Mouse (Mus musculus): ENCODE results near the gene Dnah12. TPM values are rescaled to one million over a fixed set of nuclear protein-coding genes. Genes with fewer than 3 reads are reported as not detected.
"Not testable (repeated sequence)": the region's sequence is repeated elsewhere in the genome, so short reads cannot be mapped to it uniquely, and the experiment has no call there.

Dnah12 gene
- total and polyA plus RNA-seq, 3 experiments = 0.04 to 0.10 TPM; not detected in 1

DNA sequence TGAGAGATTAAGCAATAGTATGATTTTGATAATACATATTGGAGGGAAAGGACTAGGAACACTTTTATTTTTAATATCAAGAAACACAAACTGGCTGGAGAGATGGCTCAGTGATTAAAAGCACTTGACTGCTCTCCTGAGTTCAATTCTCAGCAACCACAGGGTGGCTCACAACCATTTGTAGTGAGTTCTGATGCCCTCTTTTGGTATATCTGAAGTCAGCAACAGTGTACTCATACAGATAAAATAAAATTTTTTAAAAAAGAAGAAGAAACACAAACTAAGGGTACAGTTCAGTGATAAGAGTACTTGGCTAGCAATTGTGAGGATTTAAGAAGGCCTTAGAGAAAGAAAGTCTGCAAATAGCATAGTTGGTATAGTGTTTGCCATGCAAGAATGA lies 22.1 kb upstream of the Dnah12 start (continued):
- TF ChIP-seq ZNF384 (IDR thresholded peaks at IDR 0.05; ENCODE audit: low read depth, low read length) (peak; percentile 56), SMC3 (IDR thresholded peaks at IDR 0.05; ENCODE audit: low read depth, low read length) (peak; percentile 69), MYB (IDR thresholded peaks at IDR 0.05; ENCODE audit: low read depth, low read length) (no peak), CTCF (IDR thresholded peaks at IDR 0.05 in 2 of 3, conservative IDR thresholded peaks at IDR 0.05 in 1 of 3; ENCODE audit: control insufficient read depth in 1 of 3, insufficient read depth in 1 of 3, low read depth in 2 of 3, low read length in 3 of 3, poor library complexity in 1 of 3, severe bottlenecking in 1 of 3) (peak; percentile 8 to 83 (median 25); a peak in 2 of 6 replicates), HCFC1 (IDR thresholded peaks at IDR 0.05; ENCODE audit: low read depth, low read length) (peak; percentile 59; the same call in 1 of the 2 replicates), RAD21 (IDR thresholded peaks at IDR 0.05; ENCODE audit: low read depth, low read length) (peak; percentile 53), ZC3H11A (IDR thresholded peaks at IDR 0.05; ENCODE audit: low read depth, low read length) (peak; percentile 55), NRF1 (IDR thresholded peaks at IDR 0.05; ENCODE audit: insufficient read depth, low read depth, low read length, poor library complexity, severe bottlenecking) (no peak), MEF2A (IDR thresholded peaks at IDR 0.05; ENCODE audit: extremely low read depth, insufficient replicate concordance, low read depth, low read length, poor library complexity, severe bottlenecking) (no peak), MYC (IDR thresholded peaks at IDR 0.05; ENCODE audit: low read depth, low read length) (peak; percentile 65; the same call in 1 of the 2 replicates), USF1 (IDR thresholded peaks at IDR 0.05; ENCODE audit: low read depth, low read length) (no peak), TCF12 (IDR thresholded peaks at IDR 0.05; ENCODE audit: low read depth, low read length) (peak; percentile 52), SIN3A (IDR thresholded peaks at IDR 0.05; ENCODE audit: low read length) (peak; percentile 83), USF2 (IDR thresholded peaks at IDR 0.05; ENCODE audit: borderline replicate concordance in 1 of 2, insufficient read depth in 1 of 2, low read depth in 1 of 2, low read length in 2 of 2) (no peak), KAT2A (conservative IDR thresholded peaks at IDR 0.05; ENCODE audit: low read depth, low read length) (no peak; the same call in 1 of the 2 replicates), GATA1 (IDR thresholded peaks at IDR 0.05; ENCODE audit: low read depth, low read length) (peak; percentile 81), MXI1 (IDR thresholded peaks at IDR 0.05; ENCODE audit: low read depth, low read length) (peak; percentile 51), MAX (IDR thresholded peaks at IDR 0.05; ENCODE audit: low read length) (peak; percentile 16; the same call in 1 of the 2 replicates), POLR2AphosphoS2 (IDR thresholded peaks at IDR 0.05; ENCODE audit: low read length) (no peak)

- peaks cover 23% of the 10 kb centered on the region for H3K79me2 ChIP-seq (ENCODE audit: control insufficient read depth, insufficient read depth, low read length, poor library complexity)
- peak overlapping the region; percentile 64 for H3K9ac ChIP-seq (ENCODE audit: control insufficient read depth, low read depth, low read length, poor library complexity, severe bottlenecking)
- H3K9me3 ChIP-seq (replicated peaks; ENCODE audit: insufficient read depth, low read length); H3K27me3 ChIP-seq (ENCODE audit: control insufficient read depth in 1 of 2, insufficient read depth in 2 of 2, low read length in 2 of 2): not testable (repeated sequence)
- H3K4me1 ChIP-seq (ENCODE audit: control insufficient read depth in 1 of 2, insufficient read depth in 2 of 2, low read length in 2 of 2) = peaks cover 9 to 16% of the 10 kb centered on the region in 2 experiments
- peak overlapping the region; percentile 45 to 55 for H3K4me3 ChIP-seq (ENCODE audit: control insufficient read depth in 1 of 2, insufficient read depth in 1 of 2, low read depth in 2 of 2, low read length in 2 of 2)
- peak overlapping the region; percentile 80 for H3K27ac ChIP-seq (ENCODE audit: control insufficient read depth, low read depth, low read length)
- TF ChIP-seq MAX (IDR thresholded peaks at IDR 0.05; ENCODE audit: low read length) = peak; percentile 72; the same call in 1 of the 2 replicates
- peak; percentile 81 for TF ChIP-seq MYC (IDR thresholded peaks at IDR 0.05; ENCODE audit: low read depth, low read length)
- TF ChIP-seq CHD2 (IDR thresholded peaks at IDR 0.05; ENCODE audit: low read length) = peak; percentile 54; the same call in 1 of the 2 replicates
- peak; percentile 49 to 60; a peak in 3 of 4 replicates for TF ChIP-seq EP300 (IDR thresholded peaks at IDR 0.05; ENCODE audit: low read depth in 1 of 2, low read length in 2 of 2)
- TF ChIP-seq E2F4 (IDR thresholded peaks at IDR 0.05; ENCODE audit: borderline replicate concordance, low read depth, low read length) = 0 out of 2 replicates have a peak, but pooled peaks have one; percentile 53
- peak; percentile 57 for TF ChIP-seq NELFE (IDR thresholded peaks at IDR 0.05; ENCODE audit: low read depth, low read length)
- peak; percentile 38; the same call in 1 of the 2 replicates for TF ChIP-seq HCFC1 (IDR thresholded peaks at IDR 0.05; ENCODE audit: low read depth, low read length)
- TF ChIP-seq BHLHE40 (IDR thresholded peaks at IDR 0.05; ENCODE audit: borderline replicate concordance, low read depth, low read length) = peak; percentile 60
- peak in 1 of 2 experiments; percentile 73; a peak in 2 of 4 replicates for TF ChIP-seq POLR2A (IDR thresholded peaks at IDR 0.05; ENCODE audit: control insufficient read depth in 1 of 2, insufficient read depth in 1 of 2, low read depth in 1 of 2, low read length in 2 of 2, poor library complexity in 1 of 2)
- peak; percentile 69 for TF ChIP-seq TCF12 (IDR thresholded peaks at IDR 0.05; ENCODE audit: low read depth, low read length)
- peak; percentile 64 for TF ChIP-seq SIN3A (IDR thresholded peaks at IDR 0.05; ENCODE audit: low read length)
- TF ChIP-seq ETS1 (IDR thresholded peaks at IDR 0.05; ENCODE audit: low read depth, low read length) = peak; percentile 72
- peak; percentile 38; the same call in 1 of the 2 replicates for TF ChIP-seq RCOR1 (IDR thresholded peaks at IDR 0.05; ENCODE audit: low read depth, low read length)
- TF ChIP-seq MXI1 (IDR thresholded peaks at IDR 0.05; ENCODE audit: low read depth, low read length) = peak; percentile 74; the same call in 1 of the 2 replicates
- TF ChIP-seq GATA1 (IDR thresholded peaks at IDR 0.05; ENCODE audit: low read depth, low read length) = peak; percentile 77
- 0 out of 2 replicates have a peak, but pooled peaks have one; percentile 9 for TF ChIP-seq ZNF384 (IDR thresholded peaks at IDR 0.05; ENCODE audit: low read depth, low read length)
- TF ChIP-seq TBP (IDR thresholded peaks at IDR 0.05; ENCODE audit: low read depth, low read length) = peak; percentile 92
- peaks cover 0 to 20% of the 10 kb centered on the region in 2 experiments; a peak in 2 of 4 replicates for H3K36me3 ChIP-seq (ENCODE audit: control insufficient read depth in 1 of 2, insufficient read depth in 2 of 2, low read length in 2 of 2)
- DNase-seq (ENCODE audit: low read depth, low spot score) = peak; percentile 85
Observed at GRCm38 (mm10) chr14:26671870-26672615, 21.0 kb upstream of the Dnah12 start.

Measured in MEL (cell line).